Mouse (Mus musculus) small intestine, adult 2 months (tissue): ENCODE results near the gene Entpd3. TPM values are rescaled to one million over a fixed set of nuclear protein-coding genes. Genes with fewer than 3 reads are reported as not detected.

ENCODE experiments used
- H3K27ac ChIP-seq: fragments of 200-500 bp; 2 replicates; pipeline ENCODE4 v1.5.1; 2012; ENCODE audit warnings: low read depth, low read length, control low read depth, inconsistent platforms; ENCODE audit not compliant: insufficient read depth
- H3K27me3 ChIP-seq: fragments of 200-500 bp; 2 replicates; pipeline ENCODE4 v1.6.1; 2012; ENCODE audit warnings: mild to moderate bottlenecking, moderate library complexity, low read length, inconsistent platforms; ENCODE audit not compliant: control insufficient read depth, insufficient read depth
- H3K36me3 ChIP-seq: fragments of 200-500 bp; 2 replicates; pipeline ENCODE4 v1.6.1; 2012; ENCODE audit warnings: mild to moderate bottlenecking, low read length, control low read depth, inconsistent platforms; ENCODE audit not compliant: control insufficient read depth, insufficient read depth
- H3K4me1 ChIP-seq: fragments of 200-500 bp; 2 replicates; pipeline ENCODE4 v1.6.1; 2012; ENCODE audit warnings: low read length, inconsistent platforms, mixed read lengths; ENCODE audit not compliant: control insufficient read depth, insufficient read depth, insufficient read length
- H3K4me3 ChIP-seq: fragments of 200-500 bp; 2 replicates; pipeline ENCODE4 v1.5.1; 2012; ENCODE audit warnings: low read depth, mild to moderate bottlenecking, control low read depth, inconsistent platforms, low read length, moderate library complexity
- CTCF ChIP-seq: fragments of 200-500 bp; IDR thresholded peaks from 2 replicates; pipeline ENCODE4 v1.5.1; 2012; ENCODE audit warnings: low read depth, mild to moderate bottlenecking, control low read depth, inconsistent platforms, low read length, moderate library complexity, mixed read lengths; ENCODE audit not compliant: insufficient replicate concordance, insufficient read length; ENCODE audit errors: extremely low read depth
- POLR2A ChIP-seq: fragments of 200-500 bp; IDR thresholded peaks from 2 replicates; pipeline ENCODE4 v1.6.1; 2012; ENCODE audit warnings: low read depth, mild to moderate bottlenecking, control low read depth, inconsistent platforms, low read length, moderate library complexity
- WGBS: fragments of 180-500 bp; shearing (Covaris S2); methylation state at CpG from one replicate; pipeline ENCODE4 v1.1.7; 2018; 5-methylcytosine and 5-hydroxymethylcytosine counted together
- polyA plus RNA-seq: library from polyadenylated mRNA; depleted of rRNA; stranded (reverse); fragments of >200 nt; gene quantifications from 2 replicates; pipeline ENCODE4 v1.2.3, GENCODE M21; 2012; rRNA removed

Entpd3 gene
- polyA plus RNA-seq, 1 experiment, result 1.2 TPM

DNA sequence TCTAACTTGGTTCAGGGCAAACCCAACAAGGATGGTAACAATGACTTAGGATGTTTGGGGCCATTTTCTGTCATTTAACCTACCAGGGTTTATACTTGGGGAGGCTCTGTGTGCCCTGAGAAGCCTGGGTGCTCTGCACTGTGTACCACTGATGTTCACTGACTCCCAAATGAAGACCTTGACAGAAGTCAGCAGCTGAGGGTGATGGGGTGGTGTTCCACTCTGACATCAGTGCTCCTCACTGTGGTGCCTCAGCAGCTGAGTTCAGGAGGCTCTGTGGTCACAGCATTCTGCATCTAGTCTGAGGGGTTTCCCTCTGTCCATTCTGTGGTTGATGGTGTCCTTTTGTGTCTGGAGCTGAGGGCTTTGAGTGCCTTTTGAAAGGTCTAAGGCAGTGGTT, 71.4 kb downstream of the Entpd3 start:
- TF ChIP-seq CTCF, result no peak
- TF ChIP-seq POLR2A, result no peak
- no peak overlapping the region for H3K27ac ChIP-seq

DNA sequence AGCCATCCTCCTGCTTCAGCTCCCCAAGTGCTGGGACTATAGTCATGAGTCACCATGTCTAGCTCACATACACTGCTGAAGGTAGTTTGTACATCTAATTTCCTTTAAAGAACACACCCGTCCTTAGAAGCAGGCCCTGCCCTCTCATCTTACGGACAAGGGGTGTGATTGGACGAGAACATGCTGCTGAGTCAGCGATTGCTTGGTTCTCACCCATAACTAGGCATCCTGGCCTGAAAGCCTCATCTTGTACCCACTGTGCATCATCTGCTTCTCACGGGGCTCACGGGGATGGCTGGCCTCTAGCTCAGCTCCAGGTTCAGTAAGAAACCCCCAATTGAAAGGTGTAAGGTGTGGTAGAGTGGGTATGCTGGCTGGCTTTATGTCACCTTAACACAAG, 74.4 kb downstream of the Entpd3 start:
- H3K36me3 ChIP-seq, result no peaks in the 10 kb centered on the region
- H3K27ac ChIP-seq, result no peak overlapping the region
- 77% methylated on average over 6 of the region's 6 CpGs for WGBS
- no peak overlapping the region for H3K4me3 ChIP-seq
- no peaks in the 10 kb centered on the region for H3K27me3 ChIP-seq
- H3K4me1 ChIP-seq, result no peaks in the 10 kb centered on the region
- TF ChIP-seq POLR2A (no peak), CTCF (no peak)

More for the DNA sequence above, 71.4 kb downstream of the Entpd3 start:
- Histone ChIP-seq H3K27me3 (no peaks in the 10 kb centered on the region), H3K4me1 (no peaks in the 10 kb centered on the region), H3K4me3 (no peak overlapping the region), H3K36me3 (no peaks in the 10 kb centered on the region)

Other genes starting within 250 kb of the Entpd3 start
- gene Myrip, start 238.3 kb upstream of the Entpd3 start, polyA plus RNA-seq, result 1.0 and 1.7 TPM in 2 replicates
- 17.3 and 24.1 TPM in 2 replicates for gene Eif1b, start 47.6 kb upstream of the Entpd3 start, polyA plus RNA-seq
- gene Rpl14, start 31.6 kb downstream of the Entpd3 start, polyA plus RNA-seq, result 90.3 and 246 TPM in 2 replicates